Mouse (Mus musculus): Measurements from ENCODE around the gene Vmn1r116.
"Not testable (repeated sequence)": the region's sequence is repeated elsewhere in the genome, so short reads cannot be mapped to it uniquely, and the experiment has no call there.

Vmn1r116 gene

GRCm38 (mm10) chr7:20871956-20872355, at the start of gene Vmn1r116:
Gene Vmn1r116 (plus strand): TSS chr7:20872256.
- in situ Hi-C loops (cut with MboI, MseI): not testable (repeated sequence)

- in situ Hi-C loops (cut with MboI, MseI): loop anchor here (25.0 kb wide), 1 partner anchor 683 kb away; the partner anchor contains the start of gene Vmn1r94
Measured at GRCm38 (mm10) chr7:20844885-20845284, 27.2 kb upstream of the Vmn1r116 start, which contains the start of gene Vmn1r115. Gene Vmn1r115 (minus strand): TSS chr7:20844985.

- in situ Hi-C loops (cut with MboI, MseI): not testable (repeated sequence)
Measured at GRCm38 (mm10) chr7:20884021-20884420, 12.0 kb downstream of the Vmn1r116 start, which contains the start of gene Vmn1r117. Gene Vmn1r117 (minus strand): TSS chr7:20884121.

- in situ Hi-C loops (cut with MboI, MseI): not testable (repeated sequence)
Measured at GRCm38 (mm10) chr7:20912247-20912646, 40.2 kb downstream of the Vmn1r116 start, which contains the start of gene Vmn1r118. Gene Vmn1r118 (minus strand): TSS chr7:20912347.

All from T-helper 1 cell (primary cell).